Mouse (Mus musculus) CD8-positive naive resting alpha-beta T cell, adult 57 days (primary cell): ENCODE results near the gene Iqsec2. TPM values are rescaled to one million over a fixed set of nuclear protein-coding genes. Genes with fewer than 3 reads are reported as not detected.

Experiments used
- total RNA-seq: library from RNA; stranded (reverse); gene quantifications from one replicate; pipeline ENCODE4 v1.2.4, GENCODE M21; 2023

Gene Iqsec2
- 0.21 TPM for total RNA-seq

DNA sequence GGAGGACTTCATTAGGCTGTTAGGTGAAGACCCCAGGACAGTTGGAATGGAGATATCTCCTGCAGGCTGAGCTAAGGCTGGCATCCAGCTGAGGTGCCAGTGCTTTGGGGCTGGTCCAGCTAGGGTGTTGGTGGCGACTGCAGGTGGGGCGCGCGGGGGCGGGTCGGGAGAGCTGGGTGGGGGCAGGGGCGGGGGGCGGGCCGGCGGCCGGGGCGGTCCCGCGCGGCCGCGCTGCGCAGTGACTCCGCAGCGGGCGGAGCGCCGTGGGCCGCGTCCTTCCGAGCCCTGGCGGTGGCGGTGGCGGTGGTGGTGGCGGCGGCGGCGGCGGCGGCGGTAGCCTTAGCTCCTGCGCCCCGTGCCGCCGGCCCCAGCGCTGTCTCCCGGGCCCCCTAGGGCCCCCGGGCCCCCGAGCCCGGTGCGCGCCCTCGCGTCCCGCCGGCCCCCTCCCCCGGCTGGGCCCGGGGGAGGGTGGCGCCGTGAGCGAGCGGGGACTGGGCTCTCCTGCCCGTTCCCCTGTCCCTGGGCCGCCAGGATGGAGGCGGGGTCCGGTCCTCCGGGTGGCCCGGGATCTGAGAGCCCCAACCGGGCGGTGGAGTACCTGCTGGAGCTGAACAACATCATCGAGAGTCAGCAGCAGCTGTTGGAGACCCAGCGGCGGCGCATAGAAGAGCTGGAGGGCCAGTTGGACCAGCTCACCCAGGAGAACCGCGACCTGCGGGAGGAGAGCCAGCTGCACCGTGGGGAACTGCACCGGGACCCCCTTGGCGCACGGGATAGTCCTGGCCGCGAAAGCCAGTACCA is at the start of gene Iqsec2:
TSS of gene Iqsec2 (plus strand) at position 328 of the 801 bp plus-strand sequence.

DNA sequence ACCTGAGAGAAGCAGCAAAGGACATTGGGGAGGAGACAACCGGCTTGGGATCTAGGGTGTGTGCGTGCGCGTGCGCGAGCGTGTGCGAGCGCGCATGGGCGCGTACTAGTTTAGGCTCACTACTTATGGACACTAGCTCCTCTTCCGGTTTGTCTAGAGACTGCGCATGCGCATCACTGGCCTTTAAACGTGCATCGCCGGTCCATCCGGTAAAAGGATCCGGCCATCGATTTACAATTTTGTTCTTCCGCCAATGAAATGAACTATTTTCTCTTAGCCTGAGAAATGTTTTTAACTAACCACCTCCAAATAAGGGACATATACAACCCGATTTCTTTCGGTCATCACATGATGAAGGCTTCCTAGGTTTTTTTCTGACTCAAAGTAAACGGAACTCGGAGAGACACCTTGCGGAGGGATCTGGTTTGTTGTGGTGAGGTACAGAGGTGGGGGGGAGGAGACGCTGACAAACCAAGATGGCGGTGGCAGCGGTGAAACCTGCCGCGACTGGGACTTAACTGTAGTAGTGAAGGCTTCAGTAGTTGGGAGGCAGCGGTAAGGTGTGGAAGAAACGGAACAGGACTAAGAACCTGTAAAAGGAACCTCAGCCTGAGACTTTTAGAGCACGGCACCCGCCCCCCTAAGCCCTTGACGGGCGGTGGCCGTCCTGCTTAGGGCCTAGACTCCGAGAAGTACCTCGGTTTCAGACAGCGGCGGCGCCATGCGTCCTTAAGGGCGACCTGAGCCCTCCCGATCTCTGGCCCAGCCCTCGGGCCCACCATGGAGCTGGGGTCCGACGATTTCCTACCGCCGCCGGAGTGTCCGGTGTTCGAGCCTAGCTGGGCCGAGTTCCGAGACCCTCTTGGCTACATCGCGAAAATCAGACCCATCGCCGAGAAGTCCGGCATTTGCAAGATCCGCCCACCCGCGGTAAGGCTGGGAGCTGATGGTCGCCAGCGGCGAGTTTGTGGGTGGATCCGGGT is 89.0 kb downstream of the Iqsec2 start, which contains the start of gene Kdm5c:
TSS of gene Kdm5c (plus strand) at position 240 of the 983 bp plus-strand sequence.

Other genes with a start within 250 kb of the Iqsec2 start
- gene Hsd17b10, start 142.4 kb upstream of the Iqsec2 start, total RNA-seq = 51.8 TPM
- 1.0 TPM for gene Ribc1, start 128.0 kb upstream of the Iqsec2 start, total RNA-seq
- 117 TPM for gene Smc1a, start 127.8 kb upstream of the Iqsec2 start, total RNA-seq
- gene Kdm5c, start 88.8 kb downstream of the Iqsec2 start, total RNA-seq = 78.8 TPM
- gene Kantr, start 183.2 kb downstream of the Iqsec2 start, total RNA-seq = 18.0 TPM
- gene Tspyl2, start 198.2 kb downstream of the Iqsec2 start, total RNA-seq = 72.3 TPM
- gene Gpr173, start 224.4 kb downstream of the Iqsec2 start, total RNA-seq = not detected